Mouse (Mus musculus): ENCODE measurements at regions not wholly inside any gene's neighbourhood (a gene's known extent, or its start where the extent isn't known, plus 50 kb on each side); places are given as distances from the start of the nearest gene placed in this dataset.

DNA sequence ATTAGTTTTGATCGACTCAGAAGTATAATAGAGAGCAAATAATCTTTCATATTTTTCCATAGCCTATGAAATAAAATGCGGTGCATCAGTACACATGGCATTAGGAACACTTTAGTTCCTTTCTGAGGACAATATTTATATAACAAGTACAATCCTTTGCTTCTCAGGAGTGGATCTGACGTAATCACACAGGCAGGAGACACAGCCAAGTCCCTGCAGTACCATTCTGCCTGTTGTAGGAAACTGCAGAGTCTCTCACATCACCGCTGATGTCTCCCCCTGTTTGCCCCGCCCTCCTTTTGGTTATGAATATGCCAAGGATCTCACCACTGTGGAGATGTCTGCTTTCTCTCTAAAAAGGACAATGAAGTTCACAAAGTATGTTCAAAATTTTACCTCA lies 131.8 kb upstream of the Spats2l start:
- no peaks in the 10 kb centered on the region for H3K27me3 ChIP-seq (ENCODE audit: control insufficient read depth, insufficient read depth, low read length, poor library complexity, severe bottlenecking)
- no peak overlapping the region for H3K4me3 ChIP-seq (ENCODE audit: low read depth, low read length)
- H3K27ac ChIP-seq (ENCODE audit: insufficient read depth, low read length) = no peak overlapping the region
- no peaks in the 10 kb centered on the region for H3K36me3 ChIP-seq (ENCODE audit: control insufficient read depth, insufficient read depth, low read length, poor library complexity, severe bottlenecking)
- TF ChIP-seq CTCF (IDR thresholded peaks at IDR 0.05; ENCODE audit: low read depth, low read length) (no peak), EP300 (IDR thresholded peaks at IDR 0.05; ENCODE audit: insufficient read depth, low read depth, low read length) (no peak), POLR2A (IDR thresholded peaks at IDR 0.05; ENCODE audit: insufficient read depth, low read length) (no peak)
- H3K4me1 ChIP-seq (ENCODE audit: control insufficient read depth, insufficient read depth, low read length) = no peaks in the 10 kb centered on the region
- no peak overlapping the region for H3K9ac ChIP-seq (ENCODE audit: low read depth, poor library complexity, severe bottlenecking)
- no peaks in the 10 kb centered on the region for H3K9me3 ChIP-seq (replicated peaks; ENCODE audit: control insufficient read depth, insufficient read depth, low read length, poor library complexity, severe bottlenecking)

DNA sequence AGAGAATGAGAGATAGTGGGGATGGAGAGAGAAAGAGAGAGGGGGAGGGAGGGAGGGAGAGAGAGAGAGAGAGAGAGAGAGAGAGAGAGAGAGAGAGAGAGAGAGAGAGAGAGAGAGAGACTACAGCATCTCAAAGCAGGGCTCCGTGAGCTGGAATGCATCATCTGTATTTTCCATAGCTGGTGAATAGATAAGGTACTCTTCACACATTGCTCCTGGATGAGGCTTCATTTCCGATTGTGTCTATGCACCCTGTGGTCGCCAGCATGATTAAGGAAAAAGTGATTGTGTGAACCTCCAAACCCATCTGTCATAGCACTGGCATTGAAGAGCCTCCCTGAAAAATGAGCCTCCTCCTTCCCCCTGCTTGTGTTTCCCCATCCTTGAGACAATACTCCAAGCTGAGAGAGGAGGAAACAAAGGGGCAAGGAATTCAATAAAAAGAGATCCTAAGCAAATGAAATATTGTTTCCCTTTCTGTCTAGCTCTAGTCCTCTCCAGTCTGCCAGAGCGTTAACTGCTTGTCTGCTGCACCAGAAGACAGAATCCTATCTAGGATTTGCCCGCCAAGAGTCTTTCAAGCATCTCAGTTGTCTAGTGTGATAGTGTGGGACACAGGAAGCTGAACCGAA lies 130.4 kb upstream of the Spats2l start:
- H3K9ac ChIP-seq (ENCODE audit: low read depth, poor library complexity, severe bottlenecking) = no peak overlapping the region
- no peak overlapping the region for H3K4me3 ChIP-seq (ENCODE audit: low read depth, low read length)
- no peak for TF ChIP-seq CTCF (IDR thresholded peaks at IDR 0.05; ENCODE audit: low read depth, low read length)
- no peak for TF ChIP-seq POLR2A (IDR thresholded peaks at IDR 0.05; ENCODE audit: insufficient read depth, low read length)
- no peak for TF ChIP-seq EP300 (IDR thresholded peaks at IDR 0.05; ENCODE audit: insufficient read depth, low read depth, low read length)
- H3K36me3 ChIP-seq (ENCODE audit: control insufficient read depth, insufficient read depth, low read length, poor library complexity, severe bottlenecking) = no peaks in the 10 kb centered on the region
- no peaks in the 10 kb centered on the region for H3K27me3 ChIP-seq (ENCODE audit: control insufficient read depth, insufficient read depth, low read length, poor library complexity, severe bottlenecking)
- no peak overlapping the region for H3K27ac ChIP-seq (ENCODE audit: insufficient read depth, low read length)
- no peaks in the 10 kb centered on the region for H3K4me1 ChIP-seq (ENCODE audit: control insufficient read depth, insufficient read depth, low read length)
- no peaks in the 10 kb centered on the region for H3K9me3 ChIP-seq (replicated peaks; ENCODE audit: control insufficient read depth, insufficient read depth, low read length, poor library complexity, severe bottlenecking)

DNA sequence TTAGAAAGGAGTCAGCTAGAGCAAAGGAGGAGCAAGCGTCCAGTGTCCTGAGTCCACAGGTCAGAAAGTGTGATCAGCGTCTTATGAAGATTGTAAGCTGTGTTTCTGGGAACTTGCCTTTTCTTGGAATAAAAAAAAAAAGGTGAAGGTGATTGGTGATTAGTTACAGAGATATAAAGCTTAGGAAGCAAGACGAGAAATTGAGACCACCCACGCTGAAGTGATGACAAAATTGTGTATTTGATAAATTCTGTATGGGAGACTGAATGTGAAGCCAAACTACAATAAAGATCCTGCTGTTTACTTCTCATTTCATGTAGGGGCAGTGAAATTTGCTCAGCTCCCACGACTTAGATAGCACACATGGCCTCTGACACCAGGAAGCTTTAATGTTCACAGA lies 109.0 kb upstream of the Spats2l start:
- Histone ChIP-seq H3K9me3 (replicated peaks; ENCODE audit: control insufficient read depth, insufficient read depth, low read length, poor library complexity, severe bottlenecking) (no peaks in the 10 kb centered on the region), H3K9ac (ENCODE audit: low read depth, poor library complexity, severe bottlenecking) (no peak overlapping the region), H3K4me1 (ENCODE audit: control insufficient read depth, insufficient read depth, low read length) (no peaks in the 10 kb centered on the region), H3K36me3 (ENCODE audit: control insufficient read depth, insufficient read depth, low read length, poor library complexity, severe bottlenecking) (no peaks in the 10 kb centered on the region), H3K27ac (ENCODE audit: insufficient read depth, low read length) (no peak overlapping the region), H3K27me3 (ENCODE audit: control insufficient read depth, insufficient read depth, low read length, poor library complexity, severe bottlenecking) (no peaks in the 10 kb centered on the region), H3K4me3 (ENCODE audit: low read depth, low read length) (no peak overlapping the region)
- TF ChIP-seq CTCF (IDR thresholded peaks at IDR 0.05; ENCODE audit: low read depth, low read length) (no peak), POLR2A (IDR thresholded peaks at IDR 0.05; ENCODE audit: insufficient read depth, low read length) (no peak), EP300 (IDR thresholded peaks at IDR 0.05; ENCODE audit: insufficient read depth, low read depth, low read length) (no peak)

DNA sequence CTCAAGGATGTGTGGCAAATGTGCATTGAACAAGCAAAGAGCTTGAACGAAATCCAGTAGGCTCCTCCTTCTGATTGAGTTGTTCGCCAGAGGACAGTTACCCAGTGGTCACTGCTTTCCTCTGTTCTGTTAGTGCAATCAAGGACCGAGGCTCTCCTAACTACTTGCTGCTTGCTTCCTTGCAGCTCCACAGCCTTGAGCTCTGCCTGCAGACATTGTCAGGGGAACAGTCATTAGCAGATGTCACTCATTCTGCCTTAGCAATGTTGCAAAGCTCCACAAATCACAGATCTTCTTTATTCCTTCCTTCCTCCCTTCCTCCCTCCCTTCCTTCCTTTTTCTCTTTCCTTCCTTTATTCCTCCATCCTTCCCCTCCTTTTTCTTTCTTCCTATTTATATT lies 108.2 kb upstream of the Spats2l start:
- TF ChIP-seq CTCF (IDR thresholded peaks at IDR 0.05; ENCODE audit: low read depth, low read length) = no peak
- no peak for TF ChIP-seq EP300 (IDR thresholded peaks at IDR 0.05; ENCODE audit: insufficient read depth, low read depth, low read length)
- TF ChIP-seq POLR2A (IDR thresholded peaks at IDR 0.05; ENCODE audit: insufficient read depth, low read length) = no peak
- Histone ChIP-seq H3K27me3 (ENCODE audit: control insufficient read depth, insufficient read depth, low read length, poor library complexity, severe bottlenecking) (no peaks in the 10 kb centered on the region), H3K36me3 (ENCODE audit: control insufficient read depth, insufficient read depth, low read length, poor library complexity, severe bottlenecking) (no peaks in the 10 kb centered on the region), H3K4me1 (ENCODE audit: control insufficient read depth, insufficient read depth, low read length) (no peaks in the 10 kb centered on the region), H3K9ac (ENCODE audit: low read depth, poor library complexity, severe bottlenecking) (no peak overlapping the region), H3K9me3 (replicated peaks; ENCODE audit: control insufficient read depth, insufficient read depth, low read length, poor library complexity, severe bottlenecking) (no peaks in the 10 kb centered on the region), H3K27ac (ENCODE audit: insufficient read depth, low read length) (no peak overlapping the region), H3K4me3 (ENCODE audit: low read depth, low read length) (no peak overlapping the region)

DNA sequence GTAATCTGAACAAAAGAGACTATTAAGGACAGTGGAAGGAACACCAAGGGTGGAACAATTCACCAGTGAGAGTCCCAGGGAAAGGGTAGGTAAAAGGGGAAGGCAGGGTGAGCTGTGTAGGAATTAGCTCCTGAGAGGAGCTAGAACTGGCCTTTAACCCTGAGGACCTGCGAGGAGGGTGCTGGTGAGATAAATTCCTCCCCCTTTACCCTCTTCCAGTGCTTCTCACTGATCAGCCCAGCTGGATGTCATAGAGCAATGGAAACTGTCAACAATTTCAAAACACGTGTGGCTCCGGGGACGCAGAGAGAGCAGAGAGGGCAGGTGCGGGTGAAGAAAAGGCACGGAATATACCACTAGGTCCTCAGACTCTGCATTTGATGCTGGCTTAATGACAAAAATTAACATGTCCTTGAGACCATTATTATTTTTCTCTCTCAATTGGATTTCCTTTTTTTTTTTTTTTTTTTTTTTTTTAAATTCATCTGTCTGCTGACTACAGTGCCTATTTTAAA lies 107.7 kb upstream of the Spats2l start:
- Histone ChIP-seq H3K4me3 (ENCODE audit: low read depth, low read length) (no peak overlapping the region), H3K27ac (ENCODE audit: insufficient read depth, low read length) (no peak overlapping the region), H3K36me3 (ENCODE audit: control insufficient read depth, insufficient read depth, low read length, poor library complexity, severe bottlenecking) (no peaks in the 10 kb centered on the region), H3K9me3 (replicated peaks; ENCODE audit: control insufficient read depth, insufficient read depth, low read length, poor library complexity, severe bottlenecking) (no peaks in the 10 kb centered on the region), H3K9ac (ENCODE audit: low read depth, poor library complexity, severe bottlenecking) (no peak overlapping the region), H3K27me3 (ENCODE audit: control insufficient read depth, insufficient read depth, low read length, poor library complexity, severe bottlenecking) (no peaks in the 10 kb centered on the region), H3K4me1 (ENCODE audit: control insufficient read depth, insufficient read depth, low read length) (no peaks in the 10 kb centered on the region)
- TF ChIP-seq POLR2A (IDR thresholded peaks at IDR 0.05; ENCODE audit: insufficient read depth, low read length) (no peak), CTCF (IDR thresholded peaks at IDR 0.05; ENCODE audit: low read depth, low read length) (no peak), EP300 (IDR thresholded peaks at IDR 0.05; ENCODE audit: insufficient read depth, low read depth, low read length) (no peak)

DNA sequence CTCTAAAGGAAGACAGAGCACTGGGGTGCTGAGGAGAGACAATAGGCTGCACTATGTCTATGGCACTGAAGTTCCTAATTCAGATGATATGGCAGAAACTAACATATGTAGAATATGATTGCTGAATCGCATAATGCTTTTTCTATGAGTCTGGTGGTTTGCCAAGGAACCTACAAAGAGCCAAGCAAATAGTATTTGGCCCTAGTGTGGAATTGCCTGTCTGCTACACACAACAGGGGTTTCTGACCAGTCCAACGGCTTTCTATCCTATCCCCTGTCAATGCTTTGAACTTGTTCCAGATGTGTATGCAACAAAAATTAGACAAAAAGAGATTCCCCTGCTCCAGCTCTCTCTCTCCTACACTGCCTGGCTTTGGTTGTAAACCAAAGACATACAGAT lies 100.5 kb upstream of the Spats2l start:
- no peak overlapping the region for H3K9ac ChIP-seq (ENCODE audit: low read depth, poor library complexity, severe bottlenecking)
- TF ChIP-seq EP300 (IDR thresholded peaks at IDR 0.05; ENCODE audit: insufficient read depth, low read depth, low read length) (no peak), CTCF (IDR thresholded peaks at IDR 0.05; ENCODE audit: low read depth, low read length) (no peak), POLR2A (IDR thresholded peaks at IDR 0.05; ENCODE audit: insufficient read depth, low read length) (no peak)
- no peak overlapping the region for H3K27ac ChIP-seq (ENCODE audit: insufficient read depth, low read length)
- no peak overlapping the region for H3K4me3 ChIP-seq (ENCODE audit: low read depth, low read length)
- H3K27me3 ChIP-seq (ENCODE audit: control insufficient read depth, insufficient read depth, low read length, poor library complexity, severe bottlenecking) = no peaks in the 10 kb centered on the region
- H3K9me3 ChIP-seq (replicated peaks; ENCODE audit: control insufficient read depth, insufficient read depth, low read length, poor library complexity, severe bottlenecking) = no peaks in the 10 kb centered on the region
- H3K36me3 ChIP-seq (ENCODE audit: control insufficient read depth, insufficient read depth, low read length, poor library complexity, severe bottlenecking) = no peaks in the 10 kb centered on the region
- no peaks in the 10 kb centered on the region for H3K4me1 ChIP-seq (ENCODE audit: control insufficient read depth, insufficient read depth, low read length)
